Mouse (Mus musculus) erythroblast, embryonic 14.5 days (primary cell): Measurements from ENCODE around the gene Osmr.

ENCODE experiments used
- GATA1 ChIP-seq: IDR thresholded peaks from 2 replicates; pipeline ENCODE4 v1.6.1; 2012; ENCODE audit warnings: low read length, inconsistent platforms, mixed read lengths
- TAL1 ChIP-seq: IDR thresholded peaks from 3 replicates; pipeline ENCODE4 v1.6.1; 2012; ENCODE audit warnings: low read length, inconsistent platforms, mixed read lengths

- TF ChIP-seq GATA1 (no peak), TAL1 (no peak)
These were observed 6.4 kb upstream of the Osmr start for GRCm38 (mm10) chr15:6881211-6881610.
